Mouse (Mus musculus) hindbrain, embryonic 10.5 days (tissue): ENCODE measurements around the gene Ptpn1. TPM values are rescaled to one million over a fixed set of nuclear protein-coding genes. Genes with fewer than 3 reads are reported as not detected.
A peak's percentile ranks its signal among the peaks of the same experiment; 100 is the strongest.

ENCODE experiments used
- DNase-seq: peaks from one replicate; pipeline ENCODE4 v3.0.0-alpha.2; 2017; ENCODE audit warnings: low spot score
- H3K27ac ChIP-seq: fragments of 300-500 bp; sonication (generic); 2 replicates; pipeline ENCODE4 v1.5.1; 2016; ENCODE audit warnings: mild to moderate bottlenecking, moderate library complexity
- H3K27me3 ChIP-seq: fragments of 300-500 bp; sonication (generic); 2 replicates; pipeline ENCODE4 v1.6.1; 2016; ENCODE audit warnings: mild to moderate bottlenecking; ENCODE audit not compliant: poor library complexity, insufficient read depth, severe bottlenecking
- H3K36me3 ChIP-seq: fragments of 300-500 bp; sonication (generic); 2 replicates; pipeline ENCODE4 v1.6.1; 2016; ENCODE audit warnings: mild to moderate bottlenecking, moderate library complexity
- H3K4me1 ChIP-seq: fragments of 300-500 bp; sonication (generic); replicated peaks from 2 replicates; pipeline ENCODE4 v1.6.1; 2016; ENCODE audit warnings: mild to moderate bottlenecking
- H3K4me3 ChIP-seq: fragments of 300-500 bp; sonication (generic); 2 replicates; pipeline ENCODE4 v1.5.1; 2016; ENCODE audit warnings: mild to moderate bottlenecking, moderate library complexity
- H3K9me3 ChIP-seq: fragments of 300-500 bp; sonication (generic); 2 replicates; pipeline ENCODE4 v1.6.1; 2016; ENCODE audit warnings: mild to moderate bottlenecking, moderate library complexity
- WGBS: fragments of 180-500 bp; shearing (Covaris S2); methylation state at CpG from one replicate; pipeline ENCODE4 v1.1.7; 2016; 5-methylcytosine and 5-hydroxymethylcytosine counted together
- polyA plus RNA-seq: library from polyadenylated mRNA; unstranded; fragments of >200 nt; fragmentation: Nextera tagmentation; extraction: Ambion mirVana; gene quantifications from 2 replicates; pipeline ENCODE4 v1.2.1, GENCODE M21; 2016

The Ptpn1 gene
- polyA plus RNA-seq, 1 experiment from 2014 or later: 86.1 TPM

DNA sequence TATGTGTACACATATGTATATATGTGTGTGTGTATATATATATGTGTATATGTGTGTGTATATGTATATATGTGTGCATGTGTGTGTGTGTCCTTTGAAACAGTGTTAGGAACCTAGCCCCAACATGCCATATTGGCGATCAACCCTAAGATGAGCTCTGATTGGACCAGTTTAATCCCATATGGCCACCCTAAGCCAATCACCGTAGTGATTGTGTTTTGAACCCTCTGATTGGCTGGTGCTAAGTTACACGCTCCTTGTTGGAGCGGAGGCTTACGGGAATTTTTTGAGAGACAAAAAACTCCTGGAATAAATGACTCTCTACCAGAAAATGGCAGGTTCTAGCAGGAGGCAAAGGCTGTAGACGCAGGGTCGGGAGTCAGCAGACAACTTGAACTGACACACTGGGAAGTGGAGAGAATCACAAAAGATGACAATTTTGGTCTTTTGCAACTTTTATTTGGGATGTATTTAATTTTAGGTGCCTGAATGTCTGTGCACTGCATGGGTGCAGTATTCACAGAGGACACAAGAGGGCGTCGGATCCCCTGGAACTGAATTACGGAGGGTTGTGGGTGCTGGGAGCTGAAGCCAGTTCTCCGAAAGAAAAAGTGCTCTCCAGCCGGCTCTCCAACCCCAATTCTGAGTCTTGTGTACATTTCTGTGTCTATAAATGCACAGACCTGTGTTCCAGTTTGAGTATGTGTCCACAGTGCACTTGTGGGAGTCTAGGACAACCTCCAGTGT is 27.1 kb upstream of the Ptpn1 start:
- no peak overlapping the region for H3K27ac ChIP-seq
- no peak overlapping the region for H3K4me3 ChIP-seq
- peaks cover 8% of the 10 kb centered on the region for H3K4me1 ChIP-seq
- no peaks in the 10 kb centered on the region for H3K9me3 ChIP-seq
- 80% methylated on average over 12 of the region's 12 CpGs for WGBS
- DNase-seq: no peak
- peaks cover 17% of the 10 kb centered on the region for H3K27me3 ChIP-seq
- H3K36me3 ChIP-seq: no peaks in the 10 kb centered on the region

- Histone ChIP-seq H3K4me1 (peaks cover 3% of the 10 kb centered on the region; the same call in 1 of the 2 replicates), H3K27ac (no peak overlapping the region), H3K36me3 (no peaks in the 10 kb centered on the region), H3K27me3 (peaks cover 11% of the 10 kb centered on the region; the same call in 1 of the 2 replicates), H3K9me3 (no peaks in the 10 kb centered on the region), H3K4me3 (no peak overlapping the region)
- DNase-seq: no peak
- 59% methylated on average over 8 of the region's 8 CpGs for WGBS
These were observed 26.3 kb upstream of the Ptpn1 start for GRCm38 (mm10) chr2:167905561-167905960.

DNA sequence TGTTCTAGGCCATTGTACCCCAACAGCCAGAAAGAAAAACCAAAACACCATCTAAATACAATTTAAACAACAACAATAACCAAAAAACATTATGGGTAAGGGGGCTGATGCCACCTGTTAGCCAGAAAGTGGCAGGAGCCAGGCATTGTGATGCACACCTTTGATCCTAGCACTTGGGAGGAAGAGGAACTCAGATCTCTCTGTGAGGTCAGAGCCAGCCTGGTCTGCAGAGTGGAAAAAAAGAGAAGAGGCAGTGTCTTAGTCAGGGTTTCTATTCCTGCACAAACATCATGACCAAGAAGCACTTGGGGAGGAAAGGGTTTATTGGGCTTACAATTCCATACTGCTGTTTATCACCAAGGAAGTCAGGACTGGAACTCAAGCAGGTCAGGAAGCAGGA is 25.1 kb upstream of the Ptpn1 start:
- no peaks in the 10 kb centered on the region for H3K36me3 ChIP-seq
- no peaks in the 10 kb centered on the region for H3K9me3 ChIP-seq
- H3K4me3 ChIP-seq: no peak overlapping the region
- H3K4me1 ChIP-seq: peaks cover 2% of the 10 kb centered on the region; the same call in 1 of the 2 replicates
- no peak for DNase-seq
- no peak overlapping the region for H3K27ac ChIP-seq
- 0 out of 2 replicates have a peak, but pooled peaks cover 5% of the 10 kb centered on the region for H3K27me3 ChIP-seq

- Histone ChIP-seq H3K4me1 (peaks cover 2% of the 10 kb centered on the region; the same call in 1 of the 2 replicates), H3K27me3 (no peaks in the 10 kb centered on the region), H3K9me3 (no peaks in the 10 kb centered on the region), H3K27ac (no peak overlapping the region), H3K36me3 (no peaks in the 10 kb centered on the region), H3K4me3 (no peak overlapping the region)
- 74% methylated on average over 11 of the region's 11 CpGs for WGBS
- no peak for DNase-seq
These were observed 22.2 kb upstream of the Ptpn1 start for GRCm38 (mm10) chr2:167909531-167910177.

- Histone ChIP-seq H3K27me3 (no peaks in the 10 kb centered on the region), H3K36me3 (no peaks in the 10 kb centered on the region), H3K4me1 (peaks cover 2% of the 10 kb centered on the region; the same call in 1 of the 2 replicates), H3K4me3 (no peak overlapping the region), H3K9me3 (no peaks in the 10 kb centered on the region), H3K27ac (no peak overlapping the region)
- 72% methylated on average over 3 of the region's 3 CpGs for WGBS
- DNase-seq: no peak
These were observed 21.7 kb upstream of the Ptpn1 start for GRCm38 (mm10) chr2:167910178-167910540.

GRCm38 (mm10) chr2:167911511-167911910 is 20.3 kb upstream of the Ptpn1 start:
- Histone ChIP-seq H3K36me3 (no peaks in the 10 kb centered on the region), H3K27ac (no peak overlapping the region), H3K4me1 (0 out of 2 replicates have a peak, but pooled peaks cover 2% of the 10 kb centered on the region), H3K9me3 (no peaks in the 10 kb centered on the region), H3K4me3 (no peak overlapping the region), H3K27me3 (no peaks in the 10 kb centered on the region)
- WGBS: 91% methylated on average over 5 of the region's 5 CpGs
- DNase-seq: no peak

DNA sequence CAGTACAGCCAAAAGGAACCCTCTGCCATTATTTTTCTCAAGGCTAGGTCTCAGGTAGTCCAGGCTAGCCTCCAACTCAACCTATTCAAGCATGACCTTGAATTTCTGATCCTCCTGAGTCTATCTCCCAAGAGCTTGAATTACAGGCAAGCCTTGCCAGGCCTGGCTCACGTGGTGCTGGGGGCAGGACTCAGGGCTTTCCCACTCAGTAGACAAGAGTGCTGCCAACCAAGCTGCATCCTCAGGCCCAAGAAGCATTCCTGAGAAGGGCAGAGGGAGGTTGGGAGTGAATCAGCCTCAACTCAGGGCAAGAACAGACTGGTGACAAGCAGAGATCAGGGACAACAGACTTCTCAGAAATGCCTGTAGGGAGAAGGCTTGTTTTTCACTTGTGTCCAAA is 12.8 kb upstream of the Ptpn1 start:
- Histone ChIP-seq H3K9me3 (no peaks in the 10 kb centered on the region), H3K4me3 (no peak overlapping the region), H3K4me1 (no peaks in the 10 kb centered on the region), H3K27me3 (0 out of 2 replicates have a peak, but pooled peaks cover 8% of the 10 kb centered on the region), H3K27ac (no peak overlapping the region), H3K36me3 (no peaks in the 10 kb centered on the region)
- WGBS: 57% methylated on average over 1 of the region's 1 CpGs
- no peak for DNase-seq

- peaks cover 5% of the 10 kb centered on the region for H3K4me1 ChIP-seq
- H3K9me3 ChIP-seq: no peaks in the 10 kb centered on the region
- no peaks in the 10 kb centered on the region for H3K36me3 ChIP-seq
- DNase-seq: no peak
- WGBS: 74% methylated on average over 11 of the region's 11 CpGs
- H3K27me3 ChIP-seq: 0 out of 2 replicates have a peak, but pooled peaks cover 8% of the 10 kb centered on the region
- no peak overlapping the region for H3K27ac ChIP-seq
- H3K4me3 ChIP-seq: no peak overlapping the region
These were observed 11.8 kb upstream of the Ptpn1 start for GRCm38 (mm10) chr2:167920041-167920440.

- DNase-seq: no peak
- Histone ChIP-seq H3K27me3 (0 out of 2 replicates have a peak, but pooled peaks cover 8% of the 10 kb centered on the region), H3K4me3 (no peak overlapping the region), H3K27ac (no peak overlapping the region), H3K9me3 (no peaks in the 10 kb centered on the region), H3K36me3 (no peaks in the 10 kb centered on the region), H3K4me1 (peaks cover 13% of the 10 kb centered on the region)
- 91% methylated on average over 9 of the region's 9 CpGs for WGBS
These were observed 10.8 kb upstream of the Ptpn1 start for GRCm38 (mm10) chr2:167920960-167921495.

GRCm38 (mm10) chr2:167921823-167922222 is 10.0 kb upstream of the Ptpn1 start:
- no peak overlapping the region for H3K4me3 ChIP-seq
- no peaks in the 10 kb centered on the region for H3K9me3 ChIP-seq
- H3K27ac ChIP-seq: no peak overlapping the region
- WGBS: 85% methylated on average over 8 of the region's 8 CpGs
- no peaks in the 10 kb centered on the region for H3K36me3 ChIP-seq
- H3K4me1 ChIP-seq: peaks cover 13% of the 10 kb centered on the region
- DNase-seq: no peak
- 0 out of 2 replicates have a peak, but pooled peaks cover 8% of the 10 kb centered on the region for H3K27me3 ChIP-seq

DNA sequence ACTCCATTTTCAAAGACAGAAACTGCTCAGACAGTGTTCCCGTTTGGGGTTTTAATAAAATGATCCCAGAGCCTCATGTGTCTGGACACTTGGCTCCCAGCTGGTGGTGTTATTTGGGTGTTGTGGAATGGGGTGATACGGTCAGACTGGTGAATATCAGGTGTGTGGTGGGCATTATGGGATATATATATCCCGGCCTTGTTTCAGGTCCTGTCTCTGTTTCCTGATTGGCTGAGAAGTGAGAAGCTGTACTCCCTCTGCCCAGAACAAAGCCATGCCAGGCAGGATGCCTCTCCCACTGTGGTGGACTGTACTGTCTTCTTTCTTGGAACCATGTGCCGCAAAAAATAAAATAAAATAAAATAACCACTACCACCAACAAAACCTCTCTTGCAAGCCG is 7.8 kb upstream of the Ptpn1 start:
- Histone ChIP-seq H3K36me3 (no peaks in the 10 kb centered on the region), H3K4me3 (no peak overlapping the region), H3K9me3 (no peaks in the 10 kb centered on the region), H3K27me3 (0 out of 2 replicates have a peak, but pooled peaks cover 4% of the 10 kb centered on the region), H3K4me1 (peaks cover 19% of the 10 kb centered on the region), H3K27ac (no peak overlapping the region)
- WGBS: 87% methylated on average over 5 of the region's 5 CpGs
- no peak for DNase-seq

DNA sequence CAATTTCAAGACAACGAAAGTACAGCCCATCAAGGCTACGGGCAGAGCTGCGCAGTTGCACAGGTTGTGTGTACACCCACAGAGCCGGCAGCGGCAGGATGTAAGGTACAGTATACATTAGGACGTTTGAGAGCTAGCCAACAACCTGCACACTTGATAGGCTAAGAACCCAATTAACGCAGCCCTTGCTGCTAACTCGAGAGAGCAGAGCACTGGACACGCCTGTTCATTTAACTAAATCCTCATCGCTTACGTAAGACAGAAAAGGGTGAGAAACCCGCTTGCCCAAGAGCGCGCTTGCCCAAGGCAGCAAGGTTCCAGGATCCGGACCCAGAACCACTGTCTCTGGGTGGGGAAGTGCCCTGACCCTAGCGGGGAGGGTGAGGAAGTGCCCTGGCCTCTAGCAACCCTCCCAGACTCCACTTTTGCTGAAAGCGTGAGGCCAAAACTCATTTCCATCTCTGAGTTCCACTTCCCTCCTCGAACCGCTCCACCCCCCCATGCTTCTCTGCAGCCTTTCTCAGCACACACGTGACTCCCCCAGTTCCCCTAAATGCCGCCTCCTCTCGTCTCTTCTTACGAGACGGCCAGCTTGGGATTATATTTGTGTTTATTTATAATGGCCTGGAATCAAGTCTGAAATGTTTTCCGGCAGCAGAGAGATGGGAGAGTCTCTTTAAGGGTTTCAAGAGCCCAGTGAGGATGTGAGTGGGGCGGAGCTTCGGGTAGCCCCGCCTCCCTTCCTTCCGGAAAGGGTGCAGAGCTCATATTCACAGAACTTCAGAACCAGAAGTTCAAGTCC is 6.9 kb upstream of the Ptpn1 start:
- Histone ChIP-seq H3K27me3 (0 out of 2 replicates have a peak, but pooled peaks cover 4% of the 10 kb centered on the region), H3K36me3 (no peaks in the 10 kb centered on the region), H3K27ac (peak overlapping the region; percentile 86), H3K9me3 (no peaks in the 10 kb centered on the region), H3K4me3 (peak overlapping the region; percentile 61), H3K4me1 (peaks cover 19% of the 10 kb centered on the region)
- DNase-seq: peak; percentile 75
- 6% methylated on average over 29 of the region's 29 CpGs for WGBS
